Mouse (Mus musculus): ENCODE measurements around the gene Tlr7. TPM values are rescaled to one million over a fixed set of nuclear protein-coding genes. Genes with fewer than 3 reads are reported as not detected.
A peak's percentile ranks its signal among the peaks of the same experiment; 100 is the strongest.
"Not testable (repeated sequence)": the region's sequence is repeated elsewhere in the genome, so short reads cannot be mapped to it uniquely, and the experiment has no call there.

The Tlr7 gene
- polyA plus RNA-seq, 1 experiment, result 0.40 TPM

- no peak for TF ChIP-seq CTCF (IDR thresholded peaks at IDR 0.05; ENCODE audit: borderline replicate concordance, extremely low read depth, insufficient read depth, insufficient read length)
- no peak for TF ChIP-seq POLR2A (IDR thresholded peaks at IDR 0.05; ENCODE audit: borderline replicate concordance, extremely low read depth, insufficient read depth, insufficient read length, poor library complexity, severe bottlenecking)
Observed at GRCm38 (mm10) chrX:167332607-167333006, 2.2 kb upstream of the Tlr7 start.

GRCm38 (mm10) chrX:167330993-167331392 is 635 bp upstream of the Tlr7 start:
- no peak for TF ChIP-seq CTCF (IDR thresholded peaks at IDR 0.05; ENCODE audit: borderline replicate concordance, extremely low read depth, insufficient read depth, insufficient read length)
- TF ChIP-seq POLR2A (IDR thresholded peaks at IDR 0.05; ENCODE audit: borderline replicate concordance, extremely low read depth, insufficient read depth, insufficient read length, poor library complexity, severe bottlenecking), result no peak
- DNase-seq (ENCODE audit: low read depth), result no peak

More at GRCm38 (mm10) chrX:167332607-167333006, 2.2 kb upstream of the Tlr7 start:
- DNase-seq (ENCODE audit: low read depth), result no peak

DNA sequence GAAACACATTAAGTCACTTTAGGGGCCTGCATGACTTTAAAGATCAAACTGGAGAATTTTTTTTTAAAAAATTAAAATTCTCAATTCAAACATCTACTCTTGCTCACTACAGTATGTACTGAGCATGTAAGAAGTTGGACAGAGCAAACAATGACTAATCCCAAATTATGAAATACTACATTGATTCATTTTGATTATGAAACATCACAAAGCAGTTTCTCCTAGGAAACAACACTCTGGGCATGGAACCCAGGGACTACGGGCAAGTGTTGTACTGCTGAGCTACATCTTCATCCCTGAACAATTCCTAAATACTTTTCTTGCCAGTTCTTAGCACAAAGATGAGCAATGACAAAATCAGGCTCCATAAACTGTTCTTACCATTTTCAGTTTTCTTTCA is 738 bp downstream of the Tlr7 start:
- TF ChIP-seq CTCF (IDR thresholded peaks at IDR 0.05; ENCODE audit: borderline replicate concordance, extremely low read depth, insufficient read depth, insufficient read length), result no peak
- TF ChIP-seq POLR2A (IDR thresholded peaks at IDR 0.05; ENCODE audit: borderline replicate concordance, extremely low read depth, insufficient read depth, insufficient read length, poor library complexity, severe bottlenecking), result no peak
- no peak for DNase-seq (ENCODE audit: low read depth)

DNA sequence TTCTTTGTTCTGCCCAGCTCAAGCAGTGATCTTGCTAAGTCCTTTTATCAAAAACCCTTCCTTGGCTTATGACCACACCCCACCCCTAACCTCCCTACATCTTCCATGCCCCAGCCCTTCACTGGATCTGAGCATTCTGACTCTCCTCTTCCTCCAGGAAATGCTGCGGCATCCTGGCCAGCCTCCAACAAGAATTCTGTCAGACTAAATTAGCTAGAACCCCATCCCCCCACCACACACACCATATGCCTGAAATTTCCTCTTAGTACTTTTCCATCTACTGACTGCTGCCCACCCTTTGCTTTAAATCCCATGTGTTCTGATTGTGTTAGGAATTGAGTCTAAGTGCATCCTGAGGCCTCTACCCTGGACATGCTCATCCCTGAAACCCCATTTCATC is 1.3 kb downstream of the Tlr7 start:
- TF ChIP-seq CTCF (IDR thresholded peaks at IDR 0.05; ENCODE audit: borderline replicate concordance, extremely low read depth, insufficient read depth, insufficient read length) (no peak), POLR2A (IDR thresholded peaks at IDR 0.05; ENCODE audit: borderline replicate concordance, extremely low read depth, insufficient read depth, insufficient read length, poor library complexity, severe bottlenecking) (no peak)
- peak; percentile 59 for DNase-seq (ENCODE audit: low read depth)

- DNase-seq (ENCODE audit: low read depth), result no peak
- TF ChIP-seq CTCF (IDR thresholded peaks at IDR 0.05; ENCODE audit: borderline replicate concordance, extremely low read depth, insufficient read depth, insufficient read length) (no peak), POLR2A (IDR thresholded peaks at IDR 0.05; ENCODE audit: borderline replicate concordance, extremely low read depth, insufficient read depth, insufficient read length, poor library complexity, severe bottlenecking) (no peak)
Observed at GRCm38 (mm10) chrX:167328519-167328918, 1.8 kb downstream of the Tlr7 start.

DNA sequence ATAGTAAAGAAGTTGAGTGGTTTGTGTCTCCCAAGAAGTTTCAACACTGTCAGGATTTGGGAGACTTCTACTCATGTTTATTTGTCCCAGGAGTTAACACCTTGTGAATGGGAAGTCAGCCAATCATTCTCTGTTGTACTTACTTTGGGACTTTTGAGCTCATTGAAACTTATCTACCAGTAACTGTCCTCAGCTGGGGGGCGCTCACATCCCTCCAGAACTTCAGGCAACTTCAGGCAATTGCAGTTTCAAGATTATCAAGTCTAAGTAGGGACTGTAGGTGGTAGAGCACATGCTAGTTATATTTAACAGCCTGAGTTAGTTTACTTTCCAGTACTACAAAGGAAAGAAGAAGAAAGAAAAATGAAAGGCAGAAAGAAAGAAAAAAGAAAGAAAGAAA is 6.6 kb downstream of the Tlr7 start:
- no peak for DNase-seq (ENCODE audit: low read depth)
- no peak for TF ChIP-seq POLR2A (IDR thresholded peaks at IDR 0.05; ENCODE audit: borderline replicate concordance, extremely low read depth, insufficient read depth, insufficient read length, poor library complexity, severe bottlenecking)
- TF ChIP-seq CTCF (IDR thresholded peaks at IDR 0.05; ENCODE audit: borderline replicate concordance, extremely low read depth, insufficient read depth, insufficient read length), result no peak

DNA sequence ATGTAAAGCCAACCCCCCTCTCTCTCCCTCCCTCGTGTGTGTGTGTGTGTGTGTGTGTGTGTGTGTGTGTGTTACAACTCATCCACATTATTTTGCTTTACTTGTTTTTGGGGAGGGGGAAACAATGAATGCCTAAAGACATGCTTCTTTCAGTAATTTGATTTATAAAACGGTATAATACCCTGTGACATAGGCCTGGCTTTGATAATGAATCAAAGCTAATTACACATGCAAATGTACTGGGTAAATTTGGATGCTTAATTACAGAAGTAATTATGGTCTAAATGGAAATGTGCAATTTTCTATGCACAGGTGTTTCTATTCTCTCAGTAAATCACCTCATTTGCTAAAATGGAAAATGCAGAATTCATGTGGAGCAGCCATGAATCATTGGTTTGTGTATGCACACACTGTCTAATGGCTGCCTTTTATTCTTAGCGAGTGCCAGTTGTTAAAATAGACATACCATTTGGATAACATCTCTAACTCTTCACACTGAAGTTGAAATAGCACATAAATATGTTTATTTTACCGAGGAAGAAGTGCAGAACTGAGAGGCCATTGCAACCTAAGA is 9.0 kb downstream of the Tlr7 start:
- TF ChIP-seq POLR2A (IDR thresholded peaks at IDR 0.05; ENCODE audit: borderline replicate concordance, extremely low read depth, insufficient read depth, insufficient read length, poor library complexity, severe bottlenecking) (no peak), CTCF (IDR thresholded peaks at IDR 0.05; ENCODE audit: borderline replicate concordance, extremely low read depth, insufficient read depth, insufficient read length) (no peak)
- DNase-seq (ENCODE audit: low read depth), result peak; percentile 47

DNA sequence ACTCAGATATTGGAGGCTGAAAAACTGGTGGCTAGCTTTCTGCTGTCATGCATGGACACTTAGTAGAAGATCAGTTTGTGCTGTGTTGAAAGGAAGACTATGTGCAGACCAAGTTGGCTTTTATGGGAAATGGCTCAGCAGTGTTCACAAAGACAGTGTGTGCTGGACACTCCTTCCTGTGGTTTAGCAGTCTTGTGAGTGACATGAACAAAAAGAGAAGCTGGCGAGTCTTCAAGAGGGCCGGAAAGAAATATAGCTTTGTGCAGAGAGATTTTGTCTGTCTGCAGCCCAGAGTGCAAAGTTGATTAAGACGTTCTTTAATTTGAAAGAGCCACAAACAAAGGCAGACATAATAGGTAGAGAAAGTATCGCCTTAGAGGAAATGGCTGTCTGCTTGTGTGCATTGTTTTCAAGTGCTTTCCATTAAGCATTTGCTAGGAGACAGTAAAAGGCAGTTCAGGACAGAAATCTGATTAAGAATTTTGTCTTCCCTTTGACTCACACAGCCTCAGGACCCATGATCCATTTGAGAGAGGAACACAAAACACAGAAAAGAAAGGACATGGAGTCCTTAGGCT is 11.4 kb downstream of the Tlr7 start:
- peak; percentile 52 for DNase-seq (ENCODE audit: low read depth)
- no peak for TF ChIP-seq CTCF (IDR thresholded peaks at IDR 0.05; ENCODE audit: borderline replicate concordance, extremely low read depth, insufficient read depth, insufficient read length)
- no peak for TF ChIP-seq POLR2A (IDR thresholded peaks at IDR 0.05; ENCODE audit: borderline replicate concordance, extremely low read depth, insufficient read depth, insufficient read length, poor library complexity, severe bottlenecking)

GRCm38 (mm10) chrX:167315766-167316165 is 14.6 kb downstream of the Tlr7 start:
- DNase-seq (ENCODE audit: low read depth), result peak; percentile 5
- TF ChIP-seq CTCF (IDR thresholded peaks at IDR 0.05; ENCODE audit: borderline replicate concordance, extremely low read depth, insufficient read depth, insufficient read length), result no peak
- no peak for TF ChIP-seq POLR2A (IDR thresholded peaks at IDR 0.05; ENCODE audit: borderline replicate concordance, extremely low read depth, insufficient read depth, insufficient read length, poor library complexity, severe bottlenecking)

GRCm38 (mm10) chrX:167315093-167315726 is 15.1 kb downstream of the Tlr7 start:
- TF ChIP-seq CTCF (IDR thresholded peaks at IDR 0.05; ENCODE audit: borderline replicate concordance, extremely low read depth, insufficient read depth, insufficient read length) (no peak), POLR2A (IDR thresholded peaks at IDR 0.05; ENCODE audit: borderline replicate concordance, extremely low read depth, insufficient read depth, insufficient read length, poor library complexity, severe bottlenecking) (no peak)
- peak; percentile 4 for DNase-seq (ENCODE audit: low read depth)

- not testable (repeated sequence) for DNase-seq (ENCODE audit: low read depth)
Observed at GRCm38 (mm10) chrX:167302061-167302460, 28.3 kb downstream of the Tlr7 start.

- DNase-seq (ENCODE audit: low read depth), result peak; percentile 82
- TF ChIP-seq POLR2A (IDR thresholded peaks at IDR 0.05; ENCODE audit: borderline replicate concordance, extremely low read depth, insufficient read depth, insufficient read length, poor library complexity, severe bottlenecking) (no peak), CTCF (IDR thresholded peaks at IDR 0.05; ENCODE audit: borderline replicate concordance, extremely low read depth, insufficient read depth, insufficient read length) (peak; percentile 78)
Observed at GRCm38 (mm10) chrX:167276953-167277352, 53.4 kb downstream of the Tlr7 start.
